Mouse (Mus musculus) liver, adult (tissue): ENCODE measurements around the gene Samd11.

Experiments
- GATA4 ChIP-seq: IDR thresholded peaks from 2 replicates; pipeline ENCODE4 v1.6.1; 2014; ENCODE audit warnings: mild to moderate bottlenecking, low read length; ENCODE audit not compliant: insufficient replicate concordance

Gene Samd11

DNA sequence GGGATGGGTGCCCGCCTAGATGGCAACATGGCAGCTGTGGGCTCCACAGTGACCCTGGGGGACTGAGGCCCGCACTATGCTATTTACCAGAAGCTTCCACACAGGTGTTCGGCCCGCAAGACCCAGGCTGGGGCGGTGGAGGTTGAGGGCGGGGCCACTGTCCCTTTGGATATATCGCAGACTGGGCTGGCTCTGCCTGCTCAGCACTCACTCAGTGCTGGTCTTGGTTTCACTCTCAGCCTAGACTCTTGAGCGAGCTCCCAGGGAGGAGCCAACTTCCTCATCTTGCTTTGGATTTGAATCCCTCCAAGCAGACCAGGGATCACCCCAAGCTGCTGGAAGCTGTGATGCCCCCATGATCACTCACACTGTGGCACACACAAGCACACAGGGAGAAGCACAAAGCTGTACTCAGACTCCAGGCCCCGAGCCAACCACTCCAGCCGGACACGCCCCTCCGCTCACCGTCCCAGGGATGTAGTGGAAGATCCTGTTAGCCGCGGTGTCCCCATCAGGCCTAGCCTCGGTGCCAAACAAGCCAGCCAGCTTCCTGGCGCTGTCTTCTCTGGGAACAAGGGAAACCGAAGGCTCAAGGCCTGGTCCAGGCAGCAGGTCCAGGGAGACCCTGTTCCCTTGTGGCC lies 27.6 kb downstream of the Samd11 start:
- no peak for TF ChIP-seq GATA4

GRCm38 (mm10) chr4:156224276-156224675 lies 31.2 kb downstream of the Samd11 start:
- no peak for TF ChIP-seq GATA4

DNA sequence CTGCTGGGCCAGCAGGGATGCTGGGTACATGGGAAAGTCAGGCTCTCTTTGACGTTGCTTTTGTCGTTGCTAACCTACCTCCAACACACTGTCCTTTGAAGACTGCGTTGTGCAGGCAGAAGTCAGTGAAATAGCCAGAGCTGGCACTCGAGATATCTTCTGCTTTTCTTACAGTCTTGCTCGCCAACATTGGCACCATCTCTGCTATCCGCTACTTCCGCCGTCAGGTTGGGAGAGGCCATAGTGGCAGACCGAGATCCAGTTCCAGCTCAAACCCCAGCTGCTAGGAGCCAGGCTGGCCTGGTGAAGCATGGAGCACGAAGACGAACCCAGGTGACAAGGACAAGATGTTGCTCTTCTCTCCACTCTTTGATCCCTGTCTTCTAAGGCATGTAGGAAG lies 35.5 kb downstream of the Samd11 start:
- TF ChIP-seq GATA4: no peak

- no peak for TF ChIP-seq GATA4
These were observed 37.6 kb downstream of the Samd11 start for GRCm38 (mm10) chr4:156217838-156218237.

DNA sequence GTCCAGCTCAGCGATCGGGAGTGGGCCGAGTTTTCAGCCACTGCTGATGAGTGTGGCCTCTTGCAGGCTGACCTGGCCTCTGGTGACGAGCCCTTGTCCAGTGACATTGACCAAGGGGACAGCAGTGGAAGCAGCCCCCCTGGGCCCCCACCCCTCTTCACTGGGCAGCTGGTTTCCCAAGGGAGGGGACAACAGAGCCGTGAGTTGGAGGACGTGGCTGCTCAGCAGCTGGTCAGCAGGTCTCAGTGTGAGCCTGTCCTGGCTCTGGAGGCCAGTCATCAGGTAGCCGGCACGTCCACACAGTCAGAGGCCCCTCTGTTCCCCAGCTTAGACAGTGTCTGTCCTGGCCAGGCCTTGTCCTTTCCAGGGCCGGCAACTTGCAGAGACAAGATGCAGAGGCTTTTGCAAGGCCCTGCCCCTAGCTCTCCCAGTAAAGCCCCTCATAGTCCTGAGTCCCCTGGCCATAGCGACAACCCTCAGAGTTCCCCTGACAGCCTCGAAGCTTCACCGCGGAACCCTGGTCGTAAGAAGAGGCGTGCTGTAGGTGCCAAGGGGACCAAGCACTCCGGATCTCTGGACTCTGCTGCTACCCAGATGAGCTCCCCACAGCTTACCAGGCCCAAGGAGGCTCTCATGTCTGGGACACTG lies 38.3 kb downstream of the Samd11 start:
- TF ChIP-seq GATA4: no peak

- no peak for TF ChIP-seq GATA4
These were observed 39.3 kb downstream of the Samd11 start for GRCm38 (mm10) chr4:156216196-156216595.

DNA sequence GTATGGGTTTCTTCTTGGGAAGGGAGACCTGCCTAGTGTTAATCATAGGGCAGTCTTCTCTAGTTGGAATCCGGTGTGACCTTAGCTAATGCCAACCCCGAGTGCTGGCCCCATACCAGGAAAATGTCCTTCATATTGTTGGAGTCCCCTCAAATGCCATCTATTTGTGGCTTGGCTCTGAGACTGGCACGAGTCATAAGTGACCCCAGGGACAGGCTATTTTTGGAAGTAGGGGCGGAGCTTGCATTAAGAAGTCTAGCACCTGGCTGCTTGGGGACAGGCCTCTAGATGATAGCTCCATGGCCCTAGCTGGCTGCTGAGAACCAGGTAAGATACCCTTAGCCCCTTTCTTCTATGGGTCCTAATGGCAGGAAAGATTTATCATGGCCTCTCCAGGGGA lies 39.8 kb downstream of the Samd11 start, which contains the start of gene Perm1:
Gene Perm1 (plus strand): TSS at position 220 of the 400 bp plus-strand sequence.
- TF ChIP-seq GATA4: no peak

DNA sequence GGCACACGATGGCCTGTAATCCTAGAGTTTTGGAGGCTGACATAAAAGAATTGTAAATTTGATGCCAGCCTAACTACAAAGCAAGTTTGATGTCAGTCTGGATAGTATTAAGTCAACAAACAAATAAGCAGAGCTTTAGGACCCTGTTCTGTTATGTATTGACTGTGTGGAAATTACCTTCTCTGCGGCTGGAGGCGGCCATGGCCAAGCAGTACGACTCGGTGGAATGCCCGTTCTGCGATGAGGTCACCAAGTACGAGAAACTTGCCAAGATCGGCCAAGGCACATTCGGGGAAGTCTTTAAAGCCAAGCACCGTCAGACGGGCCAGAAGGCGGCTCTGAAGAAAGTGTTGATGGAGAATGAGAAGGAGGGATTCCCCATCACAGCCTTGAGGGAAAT lies 42.3 kb downstream of the Samd11 start:
- no peak for TF ChIP-seq GATA4

DNA sequence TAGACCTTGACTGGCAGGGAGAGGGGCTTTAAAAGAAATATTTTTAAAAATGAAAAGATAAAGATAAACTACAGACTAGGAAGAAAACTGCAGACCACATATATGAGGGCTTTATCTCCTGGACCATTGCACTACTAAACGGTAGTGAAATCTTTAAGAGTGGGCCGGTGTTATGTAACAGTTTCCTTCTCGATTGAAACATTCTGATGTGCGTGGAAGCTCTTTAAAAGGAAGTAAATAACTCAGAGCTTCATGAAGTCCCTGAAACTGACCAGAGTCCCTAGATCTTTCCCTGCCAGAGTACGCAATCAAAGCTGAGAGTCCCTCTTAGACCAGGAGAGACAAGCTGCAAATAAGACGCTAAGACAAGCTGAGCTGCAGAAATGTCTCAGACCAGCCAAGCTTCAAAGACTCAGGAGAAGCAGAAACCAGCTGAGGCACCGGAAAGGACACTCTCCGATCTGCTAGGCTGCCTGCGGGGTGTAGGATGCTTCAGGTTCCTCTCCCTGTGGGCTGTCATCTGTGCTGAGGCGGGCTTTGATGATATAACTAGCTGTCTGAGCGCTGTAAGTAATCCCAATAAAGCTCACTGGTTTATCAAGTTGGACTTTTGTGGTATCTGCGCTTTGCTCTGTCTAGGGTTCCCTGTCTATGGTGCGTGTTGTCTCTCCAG lies 45.4 kb downstream of the Samd11 start:
- TF ChIP-seq GATA4: no peak

DNA sequence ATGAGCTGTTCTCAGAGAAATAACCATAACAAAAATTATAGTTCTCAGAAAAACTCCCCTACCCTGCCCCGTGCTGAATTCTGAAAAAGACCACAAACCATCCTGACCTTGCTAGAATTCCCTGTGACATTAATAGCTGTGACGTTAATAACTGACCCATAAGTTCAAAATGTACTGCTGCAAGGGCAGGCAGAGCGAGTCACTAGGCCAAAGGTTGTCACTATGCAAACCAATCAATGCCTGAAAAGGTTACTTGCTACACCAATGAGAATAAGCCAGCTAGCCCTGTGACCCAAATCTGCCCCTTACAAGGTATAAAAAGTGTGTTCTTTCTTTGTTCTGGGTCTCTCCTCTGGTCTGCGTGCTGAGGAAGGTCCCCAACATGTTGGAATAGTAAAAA lies 46.6 kb downstream of the Samd11 start:
- TF ChIP-seq GATA4: no peak

- no peak for TF ChIP-seq GATA4
These were observed 51.9 kb downstream of the Samd11 start for GRCm38 (mm10) chr4:156203413-156204131.

- no peak for TF ChIP-seq GATA4
These were observed 52.5 kb downstream of the Samd11 start, which contains the start of gene AW011738 for GRCm38 (mm10) chr4:156203001-156203412. Gene AW011738 (plus strand): TSS chr4:156203304.

DNA sequence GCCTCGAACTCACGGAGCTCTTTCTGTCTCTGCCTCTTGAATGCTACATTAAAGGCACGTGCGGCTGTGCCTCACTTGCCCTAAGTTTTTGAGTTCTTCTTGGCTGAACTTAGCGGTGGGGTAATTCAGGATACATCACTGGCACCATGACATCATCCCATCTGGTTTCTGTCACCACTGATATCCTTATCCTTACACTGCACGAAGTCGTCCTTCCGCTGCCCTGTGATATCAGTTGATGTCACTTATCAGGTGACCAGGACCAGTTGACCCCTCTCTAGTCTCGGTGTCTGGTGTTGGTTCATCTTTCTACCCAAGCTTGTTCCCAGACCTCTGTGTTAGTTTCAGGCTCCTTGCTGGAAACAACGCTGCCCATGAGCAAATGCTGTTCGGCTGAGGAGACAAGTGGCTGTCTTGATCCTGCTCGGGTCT lies 53.0 kb downstream of the Samd11 start:
- no peak for TF ChIP-seq GATA4

DNA sequence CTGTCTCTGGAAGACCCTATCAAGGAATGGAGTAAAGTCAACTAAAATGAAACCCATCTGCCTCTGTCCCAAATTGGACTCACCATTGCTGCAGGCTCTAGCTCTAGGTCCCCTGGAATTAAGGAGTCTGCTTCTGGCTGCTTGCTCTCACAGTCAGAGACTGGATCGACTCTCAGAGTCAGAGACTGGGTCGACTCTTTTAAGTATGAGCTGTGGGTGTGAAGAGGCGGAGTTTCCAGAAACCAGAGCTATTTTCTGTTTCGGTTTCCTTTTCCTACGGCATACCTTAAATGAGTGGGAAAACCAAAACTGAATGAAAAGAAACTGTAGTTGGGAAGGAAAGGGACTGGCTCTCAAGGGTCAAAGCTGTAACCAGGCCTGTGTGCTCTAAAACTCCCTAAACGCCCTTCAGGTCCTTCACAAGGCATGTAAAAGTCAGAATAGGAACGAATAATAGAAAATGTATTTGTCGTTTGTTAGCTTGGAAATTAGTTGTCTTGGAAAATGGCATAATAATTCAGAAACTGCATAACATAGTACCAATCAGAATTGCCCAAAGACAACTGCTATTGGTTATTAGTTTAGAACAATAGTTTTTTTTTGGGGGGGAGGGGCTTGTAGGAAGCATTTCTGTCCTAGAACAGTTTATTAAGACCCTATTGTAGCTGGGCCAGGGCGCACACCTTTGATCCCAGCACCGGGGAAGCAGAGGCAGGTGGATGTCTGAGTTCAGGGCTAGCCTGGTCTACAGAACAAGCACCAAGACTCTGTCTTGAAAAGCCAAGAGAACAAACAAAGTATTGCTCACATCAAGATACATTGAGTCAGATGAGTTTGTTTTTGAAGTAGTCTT lies 54.6 kb downstream of the Samd11 start, which contains the start of gene Isg15:
Gene Isg15 (minus strand): TSS at position 196 of the 853 bp plus-strand sequence.
- no peak for TF ChIP-seq GATA4
